Mouse (Mus musculus): Measurements from ENCODE around the gene Mup4.

DNA sequence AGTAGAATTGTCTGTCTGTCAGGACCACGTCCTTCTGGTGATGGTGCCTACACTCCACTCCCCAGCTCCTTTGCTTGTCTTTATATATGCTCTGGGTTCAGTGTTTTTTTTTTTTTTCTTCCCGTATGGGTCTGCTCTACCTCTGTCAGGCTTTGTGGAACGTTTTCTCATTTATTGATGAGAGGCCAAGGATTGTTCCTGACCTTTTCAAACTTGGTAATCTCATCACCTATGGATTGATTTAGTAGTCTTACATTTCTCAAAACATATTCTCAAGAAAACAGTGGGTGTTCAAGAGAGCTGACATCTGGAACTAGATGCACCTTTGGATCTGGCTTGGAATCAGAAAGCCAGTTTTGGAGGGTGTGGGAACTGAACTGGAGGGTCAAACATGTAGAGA, at the start of gene Mup4:
- TF ChIP-seq ZC3H11A (IDR thresholded peaks at IDR 0.05; ENCODE audit: borderline replicate concordance, low read depth, low read length) = no peak
- TF ChIP-seq MAFK (IDR thresholded peaks at IDR 0.05; ENCODE audit: insufficient read depth, low read depth, low read length) = no peak
